Mouse (Mus musculus) spleen, adult 2 months (tissue): ENCODE measurements around the gene Sart3. TPM values are rescaled to one million over a fixed set of nuclear protein-coding genes. Genes with fewer than 3 reads are reported as not detected.

Experiments
- DNase-seq, 2 experiments: peaks; one replicate each; pipeline versions ENCODE4 v3.0.0 to v3.0.0-alpha.2; 2012 to 2021; ENCODE audit warnings: low spot score in 2 of 2, low read depth in 1 of 2
- H3K27ac ChIP-seq: fragments of 200-500 bp; 2 replicates; pipeline ENCODE4 v1.5.1; 2012; ENCODE audit warnings: low read length, inconsistent platforms; ENCODE audit not compliant: insufficient read depth
- H3K27me3 ChIP-seq: fragments of 200-500 bp; 2 replicates; pipeline ENCODE4 v1.6.1; 2012; ENCODE audit warnings: mild to moderate bottlenecking, moderate library complexity, low read length, inconsistent platforms; ENCODE audit not compliant: control insufficient read depth, insufficient read depth
- H3K36me3 ChIP-seq: fragments of 200-500 bp; 2 replicates; pipeline ENCODE4 v1.6.1; 2012; ENCODE audit warnings: mild to moderate bottlenecking, low read length, inconsistent platforms; ENCODE audit not compliant: control insufficient read depth, insufficient read depth
- H3K4me1 ChIP-seq: fragments of 200-500 bp; 2 replicates; pipeline ENCODE4 v1.6.1; 2011; ENCODE audit warnings: inconsistent platforms; ENCODE audit not compliant: control insufficient read depth, insufficient read depth, insufficient read length
- H3K4me3 ChIP-seq: fragments of 200-500 bp; 2 replicates; pipeline ENCODE4 v1.5.1; 2011; ENCODE audit warnings: mild to moderate bottlenecking, inconsistent platforms; ENCODE audit not compliant: insufficient read depth, insufficient read length; ENCODE audit errors: extremely low read depth
- CTCF ChIP-seq: fragments of 200-500 bp; IDR thresholded peaks from 2 replicates; pipeline ENCODE4 v1.5.1; 2011; ENCODE audit warnings: mild to moderate bottlenecking, inconsistent platforms; ENCODE audit not compliant: insufficient read depth, insufficient read length, insufficient replicate concordance; ENCODE audit errors: extremely low read depth
- POLR2A ChIP-seq: fragments of 200-500 bp; IDR thresholded peaks from 2 replicates; pipeline ENCODE4 v1.6.1; 2011; ENCODE audit warnings: low read depth, low read length, inconsistent platforms
- WGBS: fragments of 180-500 bp; shearing (Covaris S2); methylation state at CpG from one replicate; pipeline ENCODE4 v1.1.7; 2018; 5-methylcytosine and 5-hydroxymethylcytosine counted together
- polyA plus RNA-seq: library from polyadenylated mRNA; depleted of rRNA; stranded (reverse); fragments of >200 nt; gene quantifications from 2 replicates; pipeline ENCODE4 v1.2.3, GENCODE M21; 2012; rRNA removed

Sart3 gene
- polyA plus RNA-seq, 1 experiment: 27.2 TPM

GRCm38 (mm10) chr5:113712861-113713260 lies 59.4 kb downstream of the Sart3 start:
- no peaks in the 10 kb centered on the region for H3K4me1 ChIP-seq
- H3K4me3 ChIP-seq: no peak overlapping the region
- 75% methylated on average over 2 of the region's 2 CpGs for WGBS
- no peaks in the 10 kb centered on the region for H3K36me3 ChIP-seq
- DNase-seq: no peak
- H3K27me3 ChIP-seq: no peaks in the 10 kb centered on the region
- H3K27ac ChIP-seq: no peak overlapping the region
- TF ChIP-seq CTCF: no peak
- no peak for TF ChIP-seq POLR2A

DNA sequence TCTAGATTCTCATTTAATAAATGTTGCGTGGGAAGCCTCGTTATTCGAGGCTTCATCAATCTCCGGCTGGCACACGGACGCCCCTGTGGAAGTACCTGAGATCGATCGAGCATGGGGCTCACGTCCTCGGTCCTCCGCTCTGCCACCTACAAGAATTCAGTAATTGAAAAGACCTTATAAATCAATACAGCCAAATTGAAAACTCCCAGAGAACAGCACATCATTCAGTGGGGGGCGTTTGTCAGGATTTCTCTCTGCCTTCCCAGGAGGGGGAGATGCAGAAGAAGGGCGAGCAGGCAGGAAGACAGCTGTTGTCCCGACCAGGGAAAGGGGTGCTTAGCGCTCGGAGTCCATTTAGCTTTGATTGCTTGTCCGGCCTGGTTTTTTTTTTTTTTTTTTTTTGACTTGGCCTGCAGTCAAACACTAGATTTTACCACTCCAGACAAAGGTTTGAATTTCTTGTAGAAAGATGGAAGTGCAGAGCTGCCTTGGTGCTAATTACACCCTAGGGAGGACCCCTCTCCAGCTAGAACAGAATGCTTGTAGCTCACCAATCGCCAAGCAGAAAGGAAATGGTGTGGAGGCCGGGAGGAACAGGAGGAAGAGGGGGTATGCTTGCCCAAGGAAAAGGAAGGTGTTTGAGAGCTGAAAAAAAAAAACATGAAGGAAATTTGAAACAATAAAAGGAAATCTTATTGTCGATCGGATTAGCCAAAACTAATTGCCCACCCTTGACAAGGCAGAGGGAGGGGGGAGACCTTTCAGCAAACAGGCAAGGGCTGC lies 68.3 kb downstream of the Sart3 start:
- H3K27ac ChIP-seq: no peak overlapping the region

DNA sequence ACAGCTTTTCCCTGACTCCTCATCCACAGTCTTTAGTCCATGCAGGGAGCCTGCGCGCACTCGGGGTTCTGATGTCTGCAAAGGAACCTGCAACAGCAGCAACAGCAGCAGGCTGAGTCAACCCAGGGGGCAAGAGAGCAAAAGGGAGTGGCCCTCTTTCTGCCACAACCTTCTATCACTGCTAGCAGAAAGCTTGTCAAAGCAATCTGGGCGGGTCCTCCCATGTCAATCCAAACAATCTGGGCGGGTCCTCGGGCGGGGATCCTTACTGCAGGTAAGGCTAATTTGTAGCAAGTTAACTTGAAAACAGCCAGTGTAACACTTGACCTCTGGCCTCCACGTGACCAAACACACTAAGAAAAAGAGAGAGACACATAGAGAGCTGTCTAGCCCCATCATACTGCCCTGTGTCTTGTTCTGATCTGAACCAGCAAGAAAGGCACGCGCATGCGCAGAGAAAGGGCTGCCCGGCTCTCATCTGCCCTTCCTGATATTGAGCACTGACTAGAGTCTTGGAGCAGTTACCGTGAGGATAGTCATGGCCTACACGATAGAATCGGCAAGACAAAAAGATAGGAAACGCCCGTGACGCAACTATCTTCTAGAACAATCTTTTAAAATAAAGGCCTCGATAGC lies 71.8 kb downstream of the Sart3 start:
- DNase-seq: no peak
- Histone ChIP-seq H3K36me3 (no peaks in the 10 kb centered on the region), H3K4me1 (no peaks in the 10 kb centered on the region), H3K27ac (no peak overlapping the region), H3K27me3 (no peaks in the 10 kb centered on the region), H3K4me3 (no peak overlapping the region)
- no peak for TF ChIP-seq CTCF
- no peak for TF ChIP-seq POLR2A
- WGBS: 77% methylated on average over 19 of the region's 19 CpGs

More for the DNA sequence above, 68.3 kb downstream of the Sart3 start:
- Histone ChIP-seq H3K36me3 (no peaks in the 10 kb centered on the region), H3K27me3 (no peaks in the 10 kb centered on the region), H3K4me3 (no peak overlapping the region), H3K4me1 (no peaks in the 10 kb centered on the region)
- TF ChIP-seq CTCF (no peak), POLR2A (no peak)
- DNase-seq: no peak
- 54% methylated on average over 21 of the region's 21 CpGs for WGBS

GRCm38 (mm10) chr5:113694415-113694814 lies 77.9 kb downstream of the Sart3 start:
- no peak for DNase-seq
- no peaks in the 10 kb centered on the region for H3K27me3 ChIP-seq
- WGBS: 52% methylated on average over 5 of the region's 5 CpGs
- H3K4me1 ChIP-seq: no peaks in the 10 kb centered on the region
- no peak overlapping the region for H3K27ac ChIP-seq
- H3K36me3 ChIP-seq: no peaks in the 10 kb centered on the region
- no peak overlapping the region for H3K4me3 ChIP-seq
- TF ChIP-seq POLR2A: no peak
- no peak for TF ChIP-seq CTCF

DNA sequence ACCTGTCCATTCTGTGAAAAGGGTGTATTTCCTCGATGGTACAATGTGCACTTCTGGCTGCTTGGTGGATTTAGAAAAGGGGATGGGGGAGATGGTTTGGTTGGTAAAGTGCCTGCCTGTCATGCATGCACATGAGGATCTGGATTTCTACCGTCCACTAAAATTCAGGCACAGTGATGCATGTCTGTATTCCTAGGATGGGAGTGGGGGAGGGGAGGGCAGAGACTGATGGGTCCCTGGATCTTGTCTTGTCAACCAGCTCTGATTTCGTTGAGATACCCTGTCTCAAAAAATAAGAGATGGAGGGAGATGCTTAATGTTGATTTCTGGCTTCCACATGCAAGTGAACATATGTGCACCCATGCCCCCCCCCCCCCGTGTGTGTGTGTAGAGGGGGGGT lies 78.3 kb downstream of the Sart3 start:
- no peaks in the 10 kb centered on the region for H3K27me3 ChIP-seq
- WGBS: 60% methylated on average over 4 of the region's 4 CpGs
- H3K4me1 ChIP-seq: no peaks in the 10 kb centered on the region
- TF ChIP-seq POLR2A (no peak), CTCF (no peak)
- no peak overlapping the region for H3K27ac ChIP-seq
- H3K4me3 ChIP-seq: no peak overlapping the region
- H3K36me3 ChIP-seq: no peaks in the 10 kb centered on the region
- DNase-seq: no peak

- TF ChIP-seq POLR2A (no peak), CTCF (no peak)
- Histone ChIP-seq H3K27ac (no peak overlapping the region), H3K27me3 (no peaks in the 10 kb centered on the region), H3K4me1 (no peaks in the 10 kb centered on the region), H3K4me3 (no peak overlapping the region), H3K36me3 (no peaks in the 10 kb centered on the region)
- WGBS: 89% methylated on average over 8 of the region's 8 CpGs
- no peak for DNase-seq
Observed at GRCm38 (mm10) chr5:113693196-113693755, 79.0 kb downstream of the Sart3 start.

Other genes with a start within 250 kb of the Sart3 start
- gene Cmklr1, start 122.1 kb downstream of the Sart3 start, polyA plus RNA-seq: 31.7 and 37.1 TPM in 2 replicates
- gene 1700069L16Rik, start 47.7 kb downstream of the Sart3 start, polyA plus RNA-seq: not detected in 2 replicates
- gene Ficd, start 36.7 kb downstream of the Sart3 start, polyA plus RNA-seq: 5.0 and 6.4 TPM in 2 replicates
- 77.5 and 79.7 TPM in 2 replicates for gene Iscu, start 238 bp upstream of the Sart3 start, polyA plus RNA-seq
- gene Tmem119, start 28.0 kb upstream of the Sart3 start, polyA plus RNA-seq: 3.0 and 4.8 TPM in 2 replicates
- 274 and 338 TPM in 2 replicates for gene Selplg, start 60.1 kb upstream of the Sart3 start, polyA plus RNA-seq
- 37.9 and 38.3 TPM in 2 replicates for gene Coro1c, start 136.2 kb upstream of the Sart3 start, polyA plus RNA-seq
- 16.4 and 18.9 TPM in 2 replicates for gene Ssh1, start 221.4 kb upstream of the Sart3 start, polyA plus RNA-seq
- gene Dao, start 231.2 kb upstream of the Sart3 start, polyA plus RNA-seq: 0.12 and 0.26 TPM in 2 replicates